ENCODE assay signal across 9 mouse cellular contexts in the genomic region with DNA sequence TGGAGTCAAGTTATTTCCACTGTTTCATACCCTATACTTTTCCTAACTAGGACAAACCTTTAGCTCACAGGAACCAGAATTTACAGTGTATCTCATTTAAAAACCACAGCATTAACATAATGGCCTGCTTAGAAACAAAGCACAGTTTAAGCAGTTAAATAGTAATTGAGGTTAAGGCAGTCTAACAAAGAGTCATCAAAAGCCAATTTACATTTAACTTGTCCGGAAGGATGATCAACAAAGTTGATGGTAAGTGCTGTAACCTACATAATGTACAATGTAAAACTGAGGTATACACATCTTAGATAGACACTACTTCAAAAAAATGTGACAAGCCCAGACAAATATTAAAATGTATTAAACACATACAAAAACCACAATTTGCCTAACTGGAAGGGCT. TPM values are rescaled to one million over a fixed set of nuclear protein-coding genes. Genes with fewer than 3 reads are reported as not detected.
DNase-seq lines count a peak whose midpoint lies in the region; ATAC-seq and TF ChIP-seq lines count a peak whose summit lies in the region.
"Had no signal": no experiment of that assay in that cellular context is flagged by ENCODE, and none has a peak within 500 bp of the region (broad histone marks: within the 10 kb centered on the region; RNA-seq: fewer than 3 reads in every experiment).

No protein-coding gene starts in this region.

- H3K27me3 ChIP-seq in liver, embryonic 11.5 days (replicated peaks; ENCODE audit: control insufficient read depth, insufficient read depth, low read length): no peaks in the 10 kb centered on the region
- no peaks in the 10 kb centered on the region for H3K27me3 ChIP-seq in limb, embryonic 12.5 days
- no peaks in the 10 kb centered on the region for H3K27me3 ChIP-seq in stomach, embryonic 14.5 days (ENCODE audit: control insufficient read depth, insufficient read depth, low read length)

- peaks cover 16% of the 10 kb centered on the region; the same call in 1 of the 2 replicates for H3K36me3 ChIP-seq in liver, embryonic 11.5 days (ENCODE audit: control insufficient read depth, insufficient read depth, low read length)
- H3K36me3 ChIP-seq in limb, embryonic 12.5 days: peaks cover 42% of the 10 kb centered on the region
- H3K36me3 ChIP-seq in stomach, embryonic 14.5 days (ENCODE audit: control insufficient read depth, insufficient read depth, low read length): peaks cover 10% of the 10 kb centered on the region; the same call in 1 of the 2 replicates

- WGBS in liver, embryonic 11.5 days: 80% methylated on average over 1 of the region's 1 CpGs
- WGBS in limb, embryonic 12.5 days: 86% methylated on average over 1 of the region's 1 CpGs
- WGBS in stomach, embryonic 14.5 days: 61% methylated on average over 1 of the region's 1 CpGs

- H3K4me3 ChIP-seq in liver, embryonic 11.5 days (ENCODE audit: low read depth, low read length): peak overlapping the region; percentile 97
- peak overlapping the region; percentile 96 for H3K4me3 ChIP-seq in embryonic fibroblast, embryonic 13.5 days (ENCODE audit: insufficient read depth, low read length)
- peak overlapping the region; percentile 99 for H3K4me3 ChIP-seq in limb, embryonic 12.5 days (replicated peaks)
- peak overlapping the region; percentile 89 for H3K4me3 ChIP-seq in stomach, embryonic 14.5 days (ENCODE audit: low read depth, low read length)

- no peak overlapping the region for H3K27ac ChIP-seq in liver, embryonic 11.5 days (ENCODE audit: low read depth, low read length)
- H3K27ac ChIP-seq in embryonic fibroblast, embryonic 13.5 days (ENCODE audit: insufficient read depth, low read length): no peak overlapping the region
- H3K27ac ChIP-seq in limb, embryonic 12.5 days: no peak overlapping the region
- no peak overlapping the region for H3K27ac ChIP-seq in stomach, embryonic 14.5 days (ENCODE audit: low read length)

- H3K4me2 ChIP-seq in liver, embryonic 11.5 days: peak overlapping the region; percentile 90
- H3K4me2 ChIP-seq in limb, embryonic 12.5 days: peak overlapping the region; percentile 77
- H3K4me2 ChIP-seq in stomach, embryonic 14.5 days (replicated peaks; ENCODE audit: low read depth, low read length): peak overlapping the region; percentile 87

- no peak for TF ChIP-seq CTCF in embryonic fibroblast, embryonic 13.5 days (IDR thresholded peaks at IDR 0.05; ENCODE audit: borderline replicate concordance, insufficient read depth, low read length)

- DNase-seq in liver, embryonic 11.5 days (ENCODE audit: low spot score): no peak
- DNase-seq in liver: no peak
- DNase-seq in ovary, adult 18-20 months (ENCODE audit: low spot score): no peak
- DNase-seq in layer of hippocampus, postnatal 36 days: no peak

- ATAC-seq in liver, embryonic 11.5 days (replicated peaks; ENCODE audit: low FRiP score): no peak
- ATAC-seq in limb, embryonic 12.5 days (ENCODE audit: insufficient number of reproducible peaks, insufficient read depth, low FRiP score, low TSS enrichment, low read depth): no peak
- ATAC-seq in stomach, embryonic 14.5 days (ENCODE audit: insufficient number of reproducible peaks, insufficient read depth, low FRiP score, low read depth): no peak
- ATAC-seq in frontal cortex, adult (ENCODE audit: low TSS enrichment): no peak

- H3K4me1 ChIP-seq in liver, embryonic 11.5 days (replicated peaks; ENCODE audit: control insufficient read depth, insufficient read depth, low read length): peaks cover 31% of the 10 kb centered on the region
- peaks cover 8% of the 10 kb centered on the region; the same call in 1 of the 2 replicates for H3K4me1 ChIP-seq in embryonic fibroblast, embryonic 13.5 days (ENCODE audit: control insufficient read depth, insufficient read depth, low read length)
- H3K4me1 ChIP-seq in limb, embryonic 12.5 days (replicated peaks): peaks cover 18% of the 10 kb centered on the region
- H3K4me1 ChIP-seq in stomach, embryonic 14.5 days (ENCODE audit: control insufficient read depth, insufficient read depth, low read length): peaks cover 12% of the 10 kb centered on the region; the same call in 1 of the 2 replicates

- peak overlapping the region; percentile 94 for H3K9ac ChIP-seq in liver, embryonic 11.5 days (ENCODE audit: low read depth, low read length)
- peak overlapping the region; percentile 97; the same call in 1 of the 2 replicates for H3K9ac ChIP-seq in limb, embryonic 12.5 days (replicated peaks)
- no peak overlapping the region for H3K9ac ChIP-seq in stomach, embryonic 14.5 days (replicated peaks; ENCODE audit: low read depth, low read length)

- no peak for TF ChIP-seq POLR2A in embryonic fibroblast, embryonic 13.5 days (IDR thresholded peaks at IDR 0.05; ENCODE audit: low read depth, low read length)

- no peaks in the 10 kb centered on the region for H3K9me3 ChIP-seq in liver, embryonic 11.5 days (ENCODE audit: control insufficient read depth, low read length)
- H3K9me3 ChIP-seq in limb, embryonic 12.5 days: no peaks in the 10 kb centered on the region
- H3K9me3 ChIP-seq in stomach, embryonic 14.5 days (ENCODE audit: control insufficient read depth, low read depth, low read length): no peaks in the 10 kb centered on the region

RNA-seq across cellular contexts. Expression of gene Ybx1, which starts 2.5 kb away (rescaled TPM):
- 952 and 969 TPM in 2 replicates for polyA plus RNA-seq in liver, embryonic 11.5 days (2014; fragmentation: Nextera tagmentation; extraction: Ambion mirVana)
- 867 and 936 TPM in 2 replicates for polyA plus RNA-seq in embryonic fibroblast, embryonic 13.5 days (2011; ENCODE audit: insufficient read length, low read depth, missing spikeins)
- polyA plus RNA-seq in limb, embryonic 12.5 days (2016; fragmentation: Nextera tagmentation; extraction: Ambion mirVana): 1,031 and 1,057 TPM in 2 replicates
- 626 and 684 TPM in 2 replicates for polyA plus RNA-seq in stomach, embryonic 14.5 days (2014; fragmentation: Nextera tagmentation; extraction: Ambion mirVana)
- total RNA-seq in layer of hippocampus, postnatal 36 days (2021): 100 to 1,000 TPM; 275 to 279 TPM

RNA-seq across cellular contexts. Expression of gene Ppih, which starts 28.4 kb away (rescaled TPM):
- 138 and 140 TPM in 2 replicates for polyA plus RNA-seq in liver, embryonic 11.5 days (2014; fragmentation: Nextera tagmentation; extraction: Ambion mirVana)
- polyA plus RNA-seq in embryonic fibroblast, embryonic 13.5 days (2011; ENCODE audit: insufficient read length, low read depth, missing spikeins): 46.0 and 48.4 TPM in 2 replicates
- 127 and 133 TPM in 2 replicates for polyA plus RNA-seq in limb, embryonic 12.5 days (2016; fragmentation: Nextera tagmentation; extraction: Ambion mirVana)
- polyA plus RNA-seq in stomach, embryonic 14.5 days (2014; fragmentation: Nextera tagmentation; extraction: Ambion mirVana): 91.7 and 93.7 TPM in 2 replicates
- total RNA-seq in layer of hippocampus, postnatal 36 days (2021): 10 to 100 TPM; 17.5 to 20.6 TPM

RNA-seq across cellular contexts. Expression of gene Cldn19, which starts 36.7 kb away (rescaled TPM):
- not detected in 2 replicates for polyA plus RNA-seq in liver, embryonic 11.5 days (2014; fragmentation: Nextera tagmentation; extraction: Ambion mirVana)
- 0.20 and 0.21 TPM in 2 replicates for polyA plus RNA-seq in embryonic fibroblast, embryonic 13.5 days (2011; ENCODE audit: insufficient read length, low read depth, missing spikeins)
- polyA plus RNA-seq in limb, embryonic 12.5 days (2016; fragmentation: Nextera tagmentation; extraction: Ambion mirVana): 0.08 and 0.14 TPM in 2 replicates
- not detected in 2 replicates for polyA plus RNA-seq in stomach, embryonic 14.5 days (2014; fragmentation: Nextera tagmentation; extraction: Ambion mirVana)
- total RNA-seq in layer of hippocampus, postnatal 36 days (2021): under 1 TPM; 0.20 to 0.42 TPM
- total RNA-seq: megakaryocyte progenitor cell, adult 5-6 weeks had no signal

RNA-seq across cellular contexts. Expression of gene P3h1, which starts 59.2 kb away (rescaled TPM):
- polyA plus RNA-seq in liver, embryonic 11.5 days (2014; fragmentation: Nextera tagmentation; extraction: Ambion mirVana): 20.8 and 21.6 TPM in 2 replicates
- 142 and 190 TPM in 2 replicates for polyA plus RNA-seq in embryonic fibroblast, embryonic 13.5 days (2011; ENCODE audit: insufficient read length, low read depth, missing spikeins)
- 29.6 and 30.0 TPM in 2 replicates for polyA plus RNA-seq in limb, embryonic 12.5 days (2016; fragmentation: Nextera tagmentation; extraction: Ambion mirVana)
- polyA plus RNA-seq in stomach, embryonic 14.5 days (2014; fragmentation: Nextera tagmentation; extraction: Ambion mirVana): 45.0 and 46.3 TPM in 2 replicates
- 10 to 100 TPM in 1 of 2 experiments, 1 to 10 TPM in 1; 9.2 to 11.9 TPM for total RNA-seq in layer of hippocampus, postnatal 36 days (2021)

RNA-seq across cellular contexts. Expression of gene AU022252, which starts 59.4 kb away (rescaled TPM):
- 30.7 and 33.3 TPM in 2 replicates for polyA plus RNA-seq in liver, embryonic 11.5 days (2014; fragmentation: Nextera tagmentation; extraction: Ambion mirVana)
- 17.1 and 17.8 TPM in 2 replicates for polyA plus RNA-seq in embryonic fibroblast, embryonic 13.5 days (2011; ENCODE audit: insufficient read length, low read depth, missing spikeins)
- polyA plus RNA-seq in limb, embryonic 12.5 days (2016; fragmentation: Nextera tagmentation; extraction: Ambion mirVana): 41.6 and 45.3 TPM in 2 replicates
- polyA plus RNA-seq in stomach, embryonic 14.5 days (2014; fragmentation: Nextera tagmentation; extraction: Ambion mirVana): 24.0 and 29.7 TPM in 2 replicates
- 10 to 100 TPM; 35.0 TPM for total RNA-seq in layer of hippocampus, postnatal 36 days (2021)
